Mouse (Mus musculus) kidney, embryonic 15.5 days (tissue): ENCODE data around the gene Gm21725. TPM values are rescaled to one million over a fixed set of nuclear protein-coding genes. Genes with fewer than 3 reads are reported as not detected.
"Not testable (repeated sequence)": the region's sequence is repeated elsewhere in the genome, so short reads cannot be mapped to it uniquely, and the experiment has no call there.

ENCODE experiments used
- ATAC-seq: fragments of 200-750 bp; cut with Nextera tagmentation; replicated peaks from 2 replicates; pipeline ENCODE4 v1.8.0; 2017; ENCODE audit warnings: moderate TSS enrichment; ENCODE audit not compliant: low FRiP score
- H3K27ac ChIP-seq: fragments of 300-500 bp; sonication (generic); 2 replicates; pipeline ENCODE4 v1.5.1; 2015; ENCODE audit warnings: mild to moderate bottlenecking, inconsistent platforms
- H3K27me3 ChIP-seq: fragments of 300-500 bp; sonication (generic); 2 replicates; pipeline ENCODE4 v1.6.1; 2015; ENCODE audit warnings: inconsistent platforms
- H3K36me3 ChIP-seq: fragments of 300-500 bp; sonication (generic); 2 replicates; pipeline ENCODE4 v1.6.1; 2015; ENCODE audit warnings: inconsistent platforms
- H3K4me1 ChIP-seq: fragments of 300-500 bp; sonication (generic); 2 replicates; pipeline ENCODE4 v1.6.1; 2015; ENCODE audit warnings: inconsistent platforms
- H3K4me2 ChIP-seq: fragments of 300-500 bp; sonication (generic); 2 replicates; pipeline ENCODE4 v1.6.1; 2015; ENCODE audit warnings: moderate library complexity, mild to moderate bottlenecking, inconsistent platforms
- H3K4me3 ChIP-seq: fragments of 300-500 bp; sonication (generic); replicated peaks from 2 replicates; pipeline ENCODE4 v1.5.1; 2015; ENCODE audit warnings: mild to moderate bottlenecking, inconsistent platforms
- H3K9ac ChIP-seq: fragments of 300-500 bp; sonication (generic); 2 replicates; pipeline ENCODE4 v1.6.1; 2015; ENCODE audit warnings: mild to moderate bottlenecking, inconsistent platforms
- H3K9me3 ChIP-seq: fragments of 300-500 bp; sonication (generic); replicated peaks from 2 replicates; pipeline ENCODE4 v1.6.1; 2016; ENCODE audit warnings: inconsistent platforms
- WGBS: fragments of 180-500 bp; shearing (Covaris S2); methylation state at CpG from one replicate; pipeline ENCODE4 v1.1.7; 2015; ENCODE audit warnings: mixed read lengths; 5-methylcytosine and 5-hydroxymethylcytosine counted together
- polyA plus RNA-seq: library from polyadenylated mRNA; unstranded; fragments of >200 nt; fragmentation: Nextera tagmentation; extraction: Ambion mirVana; gene quantifications from 2 replicates; pipeline ENCODE4 v1.2.1, GENCODE M21; 2015

The Gm21725 gene
- not detected in 2 replicates for polyA plus RNA-seq

- ATAC-seq, H3K27ac ChIP-seq, H3K9ac ChIP-seq, H3K4me2 ChIP-seq, H3K4me3 ChIP-seq, H3K36me3 ChIP-seq, H3K9me3 ChIP-seq, H3K4me1 ChIP-seq, H3K27me3 ChIP-seq: not testable (repeated sequence)
- no CpG with 5 or more reads among the region's 3 CpGs for WGBS
Measured at GRCm38 (mm10) chrY:13348963-13349362, at the start of gene Gm21725. TSS of gene Gm21725 (minus strand) at chrY:13349063.

Other genes starting within 250 kb of the Gm21725 start
- not detected in 2 replicates for gene Gm21891, start 215.6 kb downstream of the Gm21725 start, polyA plus RNA-seq
- not detected in 2 replicates for gene Gm21425, start 187.1 kb downstream of the Gm21725 start, polyA plus RNA-seq
- not detected in 2 replicates for gene Gm21828, start 125.1 kb downstream of the Gm21725 start, polyA plus RNA-seq
- not detected in 2 replicates for gene Gm21440, start 96.7 kb downstream of the Gm21725 start, polyA plus RNA-seq
- not detected in 2 replicates for gene Gm21454, start 96.6 kb downstream of the Gm21725 start, polyA plus RNA-seq
- not detected in 2 replicates for gene Gm21866, start 116.5 kb upstream of the Gm21725 start, polyA plus RNA-seq
- not detected in 2 replicates for gene Gm20773, start 145.0 kb upstream of the Gm21725 start, polyA plus RNA-seq